Mouse (Mus musculus) urinary bladder, adult 18-20 months (tissue): ENCODE results near the gene Jam3.
A peak's percentile ranks its signal among the peaks of the same experiment; 100 is the strongest.

Source experiments
- DNase-seq, 2 experiments: peaks; one replicate each; pipeline ENCODE4 v3.0.0; 2022; ENCODE audit warnings: low spot score in 2 of 2, mixed read lengths in 2 of 2

Gene Jam3

DNA sequence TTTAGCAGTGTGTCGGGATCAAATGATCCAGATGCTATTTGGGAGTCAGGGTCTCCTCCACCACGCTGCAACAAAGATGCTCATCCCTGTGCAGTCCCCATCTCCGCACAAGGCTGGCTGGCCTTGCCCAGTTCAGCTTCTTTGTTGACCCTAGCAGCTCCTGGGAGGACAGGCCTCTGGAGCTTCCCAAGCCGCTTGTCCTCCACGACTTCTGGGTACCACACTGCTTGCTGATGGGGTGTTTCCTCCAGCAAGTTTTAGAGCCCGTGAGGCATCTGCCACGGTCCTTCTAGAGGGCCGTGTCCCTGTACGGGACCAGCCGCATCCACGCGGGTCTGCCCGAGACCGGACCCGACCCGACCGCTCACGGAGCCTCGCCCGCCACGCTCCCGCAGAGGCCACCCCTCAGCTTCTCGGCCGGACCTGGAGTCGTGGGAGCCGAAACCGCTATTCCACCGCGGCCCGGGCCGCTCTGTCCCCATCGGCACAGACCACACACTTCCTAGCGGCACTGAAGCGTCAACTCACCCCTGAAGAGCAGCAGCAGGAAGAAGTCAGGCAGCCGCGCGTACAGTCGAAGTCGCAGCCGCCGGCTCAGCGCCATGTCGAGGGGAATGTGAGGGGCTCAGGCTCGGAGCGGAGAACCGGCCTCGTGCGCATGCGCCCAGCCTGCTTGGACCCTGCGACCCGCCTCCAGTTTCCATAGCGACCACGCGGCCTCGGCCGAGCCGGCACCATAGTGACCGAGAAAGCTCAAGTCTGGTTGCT, at the start of gene Jam3:
Gene Jam3 (minus strand): TSS at position 659 of the 768 bp plus-strand sequence.
- DNase-seq: peak; percentile 43 to 68

DNA sequence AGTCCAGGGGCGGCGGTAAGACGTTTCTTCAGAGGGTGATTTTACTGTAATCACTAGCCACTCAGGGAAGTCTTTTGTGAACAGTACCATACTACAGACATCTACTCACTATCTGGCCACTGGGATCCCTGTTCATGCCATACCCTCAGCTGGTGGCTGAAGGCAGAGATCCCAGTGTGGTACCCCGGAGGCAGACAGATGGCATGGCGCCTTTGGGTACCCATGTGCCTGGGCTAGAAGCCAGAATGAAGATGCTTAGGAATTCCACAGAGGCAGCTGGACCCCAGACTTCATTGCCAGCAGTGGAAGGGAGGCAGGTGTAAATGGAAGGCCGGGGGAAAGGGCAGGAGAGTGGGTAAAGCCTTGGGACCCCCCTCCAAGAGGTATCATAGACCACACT, 49.0 kb upstream of the Jam3 start:
- DNase-seq: no peak

DNA sequence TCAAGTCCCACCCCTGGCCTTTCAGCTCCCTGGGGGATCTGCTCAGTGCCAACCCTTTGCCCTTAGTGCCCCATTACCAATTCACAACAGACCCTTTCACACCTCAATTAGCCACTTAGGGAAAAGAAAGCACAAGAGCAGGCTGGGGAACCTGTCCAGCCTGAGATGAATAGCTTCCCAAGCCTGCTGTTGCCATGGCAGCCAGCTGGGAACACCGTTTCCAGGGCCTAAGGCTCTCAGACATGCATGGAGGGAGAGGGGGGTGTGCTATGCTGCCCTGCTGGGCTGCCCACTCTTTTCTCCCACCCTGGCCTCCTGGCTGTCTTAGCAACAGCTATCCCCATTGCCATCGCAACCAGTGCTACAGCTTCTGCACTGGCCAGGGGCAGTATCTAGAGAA, 47.9 kb upstream of the Jam3 start:
- DNase-seq: no peak

DNA sequence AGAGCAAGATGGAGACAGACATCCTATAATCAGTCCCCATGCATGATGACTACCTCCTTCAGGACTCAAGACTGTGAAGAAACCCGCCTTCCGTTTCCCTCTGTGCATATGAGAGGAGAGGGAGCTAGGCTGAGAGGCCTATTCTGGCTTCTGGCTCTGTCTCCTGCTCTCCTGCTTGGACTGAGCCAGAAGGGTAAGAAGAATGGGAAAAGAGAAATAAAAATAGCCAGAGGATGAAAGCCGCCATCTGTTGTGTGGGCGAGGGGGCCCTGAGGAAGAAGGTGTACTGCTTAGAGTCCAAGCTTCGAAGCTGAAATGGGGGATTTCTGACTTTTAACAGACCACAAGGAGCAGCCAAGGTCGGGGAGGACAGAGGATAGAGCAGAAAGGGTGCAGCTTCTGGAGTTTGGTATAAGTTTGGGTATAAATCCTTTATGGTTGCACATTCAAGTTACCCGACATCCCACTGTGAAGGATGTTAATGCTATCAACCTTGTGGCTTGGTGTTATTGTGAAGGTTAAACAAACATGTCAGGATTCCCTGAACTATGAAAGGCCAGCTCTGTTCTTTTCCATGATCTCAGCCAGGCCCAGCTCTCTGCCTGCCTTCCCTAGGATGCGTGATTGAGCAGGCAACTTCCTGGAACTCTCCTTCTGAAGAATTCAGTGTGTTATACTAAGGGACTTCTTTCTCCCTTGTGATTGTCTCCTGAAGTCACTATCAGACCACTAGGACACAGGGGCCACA, 46.4 kb upstream of the Jam3 start:
- DNase-seq: no peak

DNA sequence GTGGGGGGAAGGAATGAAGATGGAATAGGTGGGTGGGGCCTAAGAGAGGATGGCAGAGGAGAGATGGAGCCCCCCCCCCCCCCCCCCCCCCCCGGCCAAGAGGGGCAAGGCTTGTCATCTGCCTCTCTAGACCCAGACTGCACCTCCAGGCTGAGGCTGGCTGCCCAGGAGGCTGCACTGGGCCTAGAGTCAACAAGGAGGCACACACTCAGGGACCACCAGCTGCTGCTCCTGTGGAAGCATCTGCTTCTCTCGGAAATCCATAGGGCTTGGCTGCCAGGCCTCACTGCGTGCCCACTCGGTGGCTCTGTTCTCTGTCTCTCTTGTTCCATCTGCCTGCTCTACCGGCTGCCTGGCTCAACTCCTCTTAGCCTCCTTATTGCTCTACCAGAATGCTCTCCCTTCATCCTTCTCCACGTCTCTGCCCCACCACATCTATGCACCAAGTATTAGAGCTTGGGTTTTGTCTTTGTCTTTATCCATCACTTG, 38.4 kb upstream of the Jam3 start:
- no peak for DNase-seq

DNA sequence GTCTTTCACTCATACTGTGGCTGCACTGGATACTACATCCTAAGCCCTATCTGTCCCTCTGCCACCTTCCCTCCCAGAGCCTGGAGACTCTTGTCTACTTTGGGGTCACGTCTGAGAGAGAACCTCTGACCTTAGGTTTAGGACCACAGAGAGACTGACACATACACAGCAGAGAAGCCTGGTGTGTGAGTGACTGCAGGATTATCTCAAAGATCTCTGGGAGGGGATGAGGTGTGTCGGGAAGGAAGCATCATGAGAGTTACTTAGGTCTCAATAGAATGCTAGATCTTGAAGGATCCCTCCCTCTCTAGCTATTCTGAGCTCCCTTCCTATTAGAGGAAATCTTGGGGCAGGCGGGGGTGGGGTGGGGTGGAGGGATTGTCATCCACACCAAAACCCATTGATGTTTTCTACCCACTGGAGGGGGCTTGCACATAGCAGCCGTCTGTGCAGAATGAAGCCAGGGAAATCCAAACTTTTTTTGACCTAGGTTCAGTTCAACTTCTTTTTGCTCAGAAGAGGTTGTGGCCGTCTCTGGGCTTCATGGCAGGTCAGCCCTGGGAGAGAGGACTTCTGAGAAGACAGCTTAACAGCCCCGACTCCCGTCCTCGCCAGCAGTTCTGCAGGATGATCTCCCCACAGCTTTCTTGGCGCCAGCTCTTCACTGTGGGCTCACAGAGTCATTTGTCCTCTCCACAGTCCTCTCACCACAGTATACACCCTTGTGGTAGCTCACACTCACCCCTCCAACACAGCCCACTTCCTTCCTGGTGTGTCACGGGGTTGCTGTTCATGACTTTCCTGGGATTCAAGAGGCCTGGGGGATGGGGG, 37.8 kb upstream of the Jam3 start:
- no peak for DNase-seq

DNA sequence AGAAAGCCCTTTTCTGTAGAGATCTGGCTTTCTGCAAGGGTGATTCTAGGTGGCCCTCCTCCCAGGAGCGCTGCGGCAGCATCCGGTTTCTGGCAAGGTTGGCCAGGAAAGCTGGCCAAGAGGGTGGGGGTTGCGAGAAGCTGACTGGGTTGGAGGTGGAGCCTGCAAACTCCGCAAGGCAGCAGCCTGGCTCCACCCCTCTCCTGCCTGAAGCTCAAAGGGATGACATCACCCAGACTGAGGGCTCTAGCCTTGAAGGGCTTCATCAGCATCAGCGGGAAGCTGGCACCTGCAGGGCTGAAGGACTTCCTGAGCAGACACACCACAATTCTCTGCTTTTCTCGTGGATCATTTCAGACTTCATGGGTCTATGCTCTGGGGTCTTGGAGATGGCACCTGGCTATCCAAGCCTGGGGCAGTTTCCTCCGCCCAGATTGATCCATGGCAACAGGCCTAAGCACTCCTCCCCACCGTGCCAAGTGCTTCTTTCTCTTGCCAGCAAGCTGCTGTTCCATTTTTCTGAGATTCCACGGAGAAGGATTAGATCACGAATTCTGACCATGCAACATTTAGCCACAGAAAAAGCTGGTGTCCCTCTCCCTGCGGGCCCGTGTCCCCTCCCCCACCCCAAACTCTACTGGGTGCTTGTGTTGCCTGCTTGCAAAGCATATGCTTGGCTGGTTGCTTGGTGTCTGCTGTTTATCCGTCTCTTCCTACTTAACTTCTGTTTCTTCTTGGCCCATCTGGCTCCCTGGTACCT, 37.0 kb upstream of the Jam3 start:
- DNase-seq: peak; percentile 58 to 80

DNA sequence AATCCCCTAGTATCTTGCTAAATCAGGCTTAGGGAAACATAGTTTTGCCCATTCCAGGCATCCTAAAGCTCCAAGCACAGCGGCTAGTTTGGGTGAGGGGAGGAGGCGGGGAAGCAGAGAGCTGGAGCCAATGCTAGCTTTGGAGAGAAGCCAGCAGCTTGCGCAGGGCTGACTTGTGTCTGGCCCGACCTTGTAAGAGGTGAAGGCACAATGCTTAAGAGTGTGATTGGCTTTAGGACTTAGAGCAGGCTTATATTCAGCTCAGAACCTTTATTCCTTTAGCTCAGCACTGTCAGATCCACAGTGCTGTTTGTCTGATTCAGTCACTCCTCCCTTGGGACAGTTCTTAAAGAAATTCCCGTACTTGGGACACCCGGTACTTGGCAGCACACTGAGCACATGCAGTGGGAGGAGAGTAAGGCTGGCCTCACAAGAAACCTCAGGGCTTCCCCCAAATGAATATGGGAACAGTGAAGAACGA, 36.3 kb upstream of the Jam3 start:
- DNase-seq: peak; percentile 25 to 30

DNA sequence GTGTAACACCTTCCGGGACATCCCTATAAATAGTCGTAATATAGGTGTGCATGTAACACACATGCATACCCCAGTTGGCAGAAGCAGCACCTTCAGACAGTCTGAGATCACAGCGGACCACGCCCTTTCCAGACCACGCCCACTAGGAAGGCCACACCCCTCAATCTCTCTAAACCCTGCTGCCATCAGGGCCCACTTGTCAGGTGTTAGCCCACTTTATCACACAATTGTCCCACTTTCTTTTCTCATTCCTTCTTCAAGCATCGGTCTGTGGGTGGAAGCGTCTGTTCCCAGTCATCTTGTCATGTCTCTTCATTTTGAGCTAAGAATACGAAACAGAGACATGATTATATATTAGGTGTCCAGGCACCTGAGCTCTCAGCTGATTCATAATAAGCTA, 35.2 kb upstream of the Jam3 start:
- no peak for DNase-seq

DNA sequence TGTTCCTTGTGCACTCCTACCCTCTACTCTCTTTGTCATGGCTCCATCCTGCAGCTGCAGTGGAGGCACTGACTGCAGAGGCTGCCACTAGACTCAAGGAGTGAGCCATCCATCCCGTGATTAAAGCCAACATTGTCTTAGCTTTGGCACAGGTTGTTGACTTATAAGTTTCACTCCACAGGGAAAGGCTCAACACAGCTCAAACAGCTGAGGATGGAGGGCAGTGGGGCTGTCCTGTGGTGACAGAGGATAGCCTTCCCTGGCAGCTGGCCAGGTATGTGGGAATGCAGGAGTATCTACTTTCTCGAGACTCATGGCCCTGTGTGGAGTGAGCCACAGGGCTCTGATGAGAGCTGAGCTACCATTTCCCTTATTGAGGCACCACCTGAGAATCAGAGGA, 34.1 kb upstream of the Jam3 start:
- DNase-seq: no peak

DNA sequence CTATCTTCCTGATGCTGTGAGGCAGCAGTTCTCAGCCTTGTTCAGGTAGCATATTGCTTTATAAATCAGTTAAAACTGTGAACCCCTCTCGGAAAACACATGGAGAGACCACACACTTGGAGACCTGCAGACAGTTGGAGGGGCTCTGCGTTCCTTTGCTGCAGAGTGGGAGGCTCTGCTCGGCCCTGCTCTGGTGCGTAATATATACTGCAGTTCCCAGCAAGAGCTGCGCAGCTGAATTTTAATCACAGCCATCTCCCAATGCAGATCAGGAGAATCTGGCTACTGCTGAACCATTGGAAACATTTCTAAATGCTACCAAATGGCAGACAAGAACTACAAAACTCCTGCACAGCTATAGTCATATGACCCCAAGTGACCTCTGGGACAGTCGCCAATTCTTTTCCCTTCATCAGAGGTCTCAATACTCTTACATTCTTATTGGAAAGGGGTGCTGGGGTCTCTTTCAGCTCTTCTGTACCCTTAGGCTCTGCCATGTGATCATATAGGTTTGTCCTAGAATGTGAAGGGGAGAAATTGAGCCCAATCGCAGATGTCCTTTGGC, 33.5 kb upstream of the Jam3 start:
- DNase-seq: no peak

DNA sequence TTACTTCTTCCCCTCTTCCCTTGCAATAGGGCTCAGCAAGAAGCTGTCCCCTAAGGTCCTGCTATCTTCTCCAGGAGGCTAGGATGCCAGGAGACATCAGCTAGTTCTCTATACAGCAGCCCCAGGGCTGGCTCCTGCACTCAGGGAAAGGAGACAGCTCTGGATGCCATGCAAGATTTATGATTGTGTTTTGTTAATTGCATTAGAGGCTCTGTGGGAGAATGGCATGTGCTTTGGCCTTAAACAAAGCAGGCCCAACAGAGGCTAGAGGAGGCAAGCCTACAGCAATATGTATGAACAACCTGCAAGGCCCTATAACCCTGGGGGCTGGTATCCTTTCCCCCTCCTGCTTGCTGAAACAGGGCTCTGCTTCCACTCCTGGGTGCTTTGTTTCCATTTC, 30.6 kb upstream of the Jam3 start:
- DNase-seq: no peak

DNA sequence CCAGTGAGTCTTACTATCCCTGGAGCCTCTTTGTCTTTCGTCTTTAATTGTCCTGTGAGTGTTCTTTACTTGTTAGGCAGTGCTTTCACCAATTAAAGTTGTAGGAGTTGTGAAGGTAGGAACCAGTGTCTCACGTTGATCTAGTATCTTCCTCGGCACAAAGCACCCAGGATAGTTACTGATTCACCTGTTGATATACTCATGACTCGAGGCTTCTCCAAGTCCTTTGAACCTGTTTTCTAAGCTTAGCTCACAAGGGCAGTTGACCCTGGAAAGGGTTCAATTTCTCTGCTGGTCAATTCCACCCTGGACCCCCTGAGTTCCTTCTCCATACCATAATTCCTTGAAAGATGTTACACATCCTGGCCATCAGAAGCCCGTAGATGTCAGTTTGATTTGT, 26.9 kb upstream of the Jam3 start:
- no peak for DNase-seq

DNA sequence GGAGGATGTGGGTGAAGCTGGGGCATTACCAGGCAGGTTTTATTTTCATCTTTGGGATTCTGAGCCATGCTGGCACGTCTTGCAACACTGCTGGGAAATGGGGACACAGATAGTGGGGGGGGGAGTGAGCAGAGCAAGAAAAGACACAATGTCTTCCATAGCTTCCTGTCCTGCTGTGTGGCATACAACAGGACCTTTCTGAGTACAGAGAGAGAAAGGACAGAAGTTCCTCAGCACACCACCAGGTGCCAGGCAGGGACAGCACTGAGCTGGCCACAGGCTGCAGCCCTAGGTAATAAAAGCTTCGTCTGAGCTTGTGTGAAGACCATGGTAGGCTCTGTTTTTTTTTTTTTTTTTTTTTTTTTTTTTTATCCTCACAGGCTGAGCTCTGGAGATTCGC, 25.3 kb upstream of the Jam3 start:
- no peak for DNase-seq

DNA sequence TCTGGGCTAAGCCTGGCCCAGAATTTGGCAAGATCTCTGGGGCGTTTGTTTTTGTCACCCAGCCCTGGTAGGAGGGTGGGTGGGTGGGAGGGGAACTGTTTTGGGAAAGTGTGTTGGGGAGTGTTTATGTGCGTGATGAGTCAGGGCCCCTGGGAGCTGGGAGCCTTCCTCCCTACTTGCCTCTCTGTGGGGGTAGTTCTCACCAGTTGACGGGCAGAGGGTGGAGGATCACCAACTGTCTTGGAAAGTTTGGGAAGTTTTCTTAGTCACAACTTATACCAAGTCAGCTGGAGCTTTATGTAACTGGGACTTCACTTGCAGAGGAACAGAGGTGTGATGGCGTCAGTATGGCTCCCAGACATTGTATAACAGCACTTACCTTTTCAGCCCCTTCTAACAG, 23.7 kb upstream of the Jam3 start:
- no peak for DNase-seq

DNA sequence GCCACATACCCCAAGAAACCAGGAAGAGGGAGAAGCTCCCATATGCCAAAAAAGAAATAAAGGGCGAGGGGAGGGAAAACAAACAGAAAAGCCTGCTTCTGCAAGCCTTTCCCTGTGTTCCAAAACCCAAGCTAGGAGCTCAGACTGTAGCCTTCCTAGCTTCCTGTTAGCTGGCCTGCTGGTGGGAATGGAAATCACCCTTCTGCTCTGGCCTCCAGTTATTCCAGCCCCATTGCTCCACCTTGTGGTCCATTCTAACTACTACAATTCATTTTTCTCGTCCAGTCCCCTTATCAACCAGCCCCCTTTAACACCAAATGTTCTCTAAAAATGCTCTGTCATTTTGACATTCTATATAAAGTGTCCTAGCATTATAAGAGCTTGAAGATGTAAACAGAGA, 20.9 kb upstream of the Jam3 start:
- peak in 1 of 2 experiments; percentile 10 for DNase-seq

DNA sequence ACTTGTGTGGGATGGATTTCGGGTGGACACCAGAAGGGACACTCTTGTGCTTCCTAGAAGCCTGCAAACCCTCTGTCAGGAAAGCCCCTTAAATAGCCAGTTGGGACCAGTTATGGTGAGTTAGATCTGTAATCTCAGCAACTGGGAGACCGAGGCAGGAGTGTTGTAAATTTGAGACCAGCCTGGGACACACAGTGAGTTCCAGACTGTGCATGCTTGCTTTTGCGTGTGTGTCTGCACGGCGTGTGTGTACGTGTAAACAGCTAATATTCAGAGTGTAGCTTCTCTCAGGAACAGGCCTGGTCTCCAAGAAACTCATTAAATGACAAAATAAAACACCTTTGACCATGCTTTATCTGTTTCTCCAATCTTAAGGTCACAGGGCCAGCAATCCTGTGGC, 20.5 kb upstream of the Jam3 start:
- DNase-seq: no peak

DNA sequence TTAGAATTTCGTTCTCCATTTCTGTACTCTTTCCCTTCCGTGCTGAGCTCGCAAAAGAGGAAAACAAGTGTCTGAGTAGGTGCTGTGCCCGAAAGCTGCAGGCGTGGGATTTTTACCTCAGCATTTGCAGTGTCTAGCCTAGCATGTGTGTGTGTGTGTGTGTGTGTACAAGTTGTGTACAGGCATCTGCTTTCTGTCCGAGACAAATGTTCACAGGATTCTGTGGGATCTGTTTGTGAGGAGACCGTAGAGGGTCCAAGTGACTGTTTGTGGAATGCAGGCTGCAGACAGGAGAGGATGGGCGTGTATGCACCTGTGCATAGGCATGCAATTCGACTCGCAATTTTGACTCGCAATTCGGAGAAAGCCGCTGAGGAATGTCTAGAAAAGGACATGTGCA, 20.0 kb upstream of the Jam3 start:
- no peak for DNase-seq

DNA sequence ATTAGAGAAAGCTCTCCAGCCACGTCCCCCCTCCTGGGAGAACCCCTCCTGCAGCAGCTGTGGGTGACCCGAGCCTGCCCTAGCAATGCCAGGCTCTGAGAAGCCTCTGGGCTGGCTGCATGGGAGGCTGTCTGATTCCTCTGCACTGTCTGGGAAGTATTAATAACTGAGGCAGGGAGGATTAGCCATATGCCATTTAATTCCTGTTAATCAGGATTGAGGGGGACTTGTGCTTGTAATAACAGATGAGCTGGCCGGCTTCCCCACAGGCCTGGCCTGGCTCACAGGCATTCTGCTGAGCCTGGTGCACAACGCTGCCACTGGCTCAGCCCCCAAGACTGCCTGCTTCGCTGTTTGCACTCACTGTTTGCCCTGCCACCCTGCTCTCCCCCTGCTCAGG, 18.9 kb upstream of the Jam3 start:
- DNase-seq: no peak

DNA sequence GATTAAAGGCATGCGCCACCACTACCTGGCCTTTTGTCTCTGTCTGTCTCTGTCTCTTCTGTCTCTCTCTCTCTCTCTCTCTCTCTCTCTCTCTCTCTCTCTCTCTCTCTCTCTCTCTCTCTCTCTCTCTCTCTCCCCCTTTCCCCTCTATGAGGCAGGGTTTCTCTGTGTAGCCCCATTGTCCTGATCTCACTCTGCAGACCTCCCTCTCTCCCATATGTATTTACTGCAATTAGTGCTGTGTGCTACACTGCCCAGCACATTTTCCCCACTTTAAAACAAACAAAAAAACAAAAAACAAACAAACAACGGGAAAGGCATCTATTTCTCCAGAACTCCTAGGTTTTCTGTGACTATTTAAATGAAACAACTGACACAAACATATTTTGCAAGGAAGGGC, 18.4 kb upstream of the Jam3 start:
- DNase-seq: no peak

DNA sequence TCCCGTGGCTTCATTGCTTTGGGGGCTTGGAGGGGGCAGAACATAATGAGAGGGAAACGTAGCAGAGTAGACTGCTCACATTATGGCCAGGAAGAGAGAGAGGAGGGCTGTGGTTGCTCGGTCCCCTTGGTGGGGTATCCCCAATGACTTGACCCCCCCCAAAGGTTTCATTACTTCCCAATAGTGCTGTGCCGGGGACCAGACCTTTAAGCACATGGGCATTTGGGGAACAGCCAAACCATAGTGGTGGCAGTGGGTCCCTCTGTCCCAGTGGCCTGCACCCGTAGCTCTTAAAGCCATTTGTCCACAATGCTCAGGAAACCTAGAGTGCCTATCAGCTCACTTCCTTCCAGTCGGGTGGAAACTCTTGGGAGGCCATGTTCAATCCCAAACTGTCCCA, 17.6 kb upstream of the Jam3 start:
- no peak for DNase-seq
